In the genomic region with DNA sequence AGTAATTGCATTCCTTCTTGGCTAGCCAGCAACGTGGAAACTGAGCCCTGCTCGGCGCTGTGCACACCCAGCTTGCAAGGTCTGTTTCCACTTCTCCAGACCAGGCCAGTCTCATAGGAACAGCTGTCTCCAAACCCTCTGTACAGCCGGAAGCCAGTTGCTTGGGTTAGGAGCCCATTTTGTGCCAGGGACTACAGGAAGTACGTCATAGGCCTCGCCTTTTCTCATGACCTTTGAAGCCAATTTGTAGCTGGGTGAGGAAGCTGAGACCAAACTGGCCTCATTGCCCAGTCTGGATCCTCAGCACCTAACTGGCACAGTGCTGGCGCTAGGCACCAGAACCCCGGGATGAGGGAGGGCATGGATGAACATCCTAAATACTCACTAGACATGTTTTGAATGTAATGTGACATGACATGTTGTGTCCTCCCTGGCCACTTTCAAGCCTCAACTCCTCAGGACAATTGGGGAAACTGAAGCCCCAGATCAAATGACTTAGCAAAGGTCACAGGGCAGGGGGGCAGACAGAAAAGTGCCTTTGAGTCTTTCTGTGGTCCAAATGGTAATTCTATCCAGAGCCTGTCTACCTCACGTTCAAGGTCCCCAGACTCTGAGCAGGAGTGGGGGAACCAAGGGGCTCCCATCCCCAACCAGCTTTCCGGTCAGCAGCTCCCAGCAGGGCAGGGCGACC, we compare ENCODE assay signal across 8 mouse cellular contexts.
DNase-seq lines count a peak whose midpoint lies in the region; ATAC-seq lines count a peak whose summit lies in the region.

No protein-coding gene starts in this region.

- no peaks in the 10 kb centered on the region for H3K36me3 ChIP-seq in forebrain, embryonic 10.5 days (replicated peaks)
- no peaks in the 10 kb centered on the region for H3K36me3 ChIP-seq in stomach, embryonic 16.5 days (ENCODE audit: control insufficient read depth, insufficient read depth, low read length)

- 35% methylated on average over 11 of the region's 11 CpGs for WGBS in forebrain, embryonic 10.5 days
- WGBS in stomach, embryonic 16.5 days = 21% methylated on average over 11 of the region's 11 CpGs

- intact Hi-C loops in heart, postnatal 10 days (cut with DNase I) = loop anchor here (2.0 kb wide), 2 partner anchors 90 to 138 kb away; partner anchors contain the start of gene Bhlhe40

- peaks cover 26% of the 10 kb centered on the region for H3K4me1 ChIP-seq in forebrain, embryonic 10.5 days
- H3K4me1 ChIP-seq in stomach, embryonic 16.5 days (ENCODE audit: control insufficient read depth, insufficient read depth, low read length) = peaks cover 16% of the 10 kb centered on the region

- peak overlapping the region; percentile 55 for H3K4me3 ChIP-seq in forebrain, embryonic 10.5 days
- H3K4me3 ChIP-seq in stomach, embryonic 16.5 days (replicated peaks; ENCODE audit: low read length) = peak overlapping the region; percentile 43

- H3K4me2 ChIP-seq in stomach, embryonic 16.5 days (ENCODE audit: low read depth, low read length) = peak overlapping the region; percentile 65

- DNase-seq in 3T3-L1 (ENCODE audit: low read depth, low spot score) (peak; percentile 79), NIH3T3 (ENCODE audit: low read depth) (peak; percentile 78)
- peak; percentile 30 for DNase-seq in forebrain, embryonic 10.5 days (ENCODE audit: extremely low spot score, low spot score)
- peak; percentile 71 to 76 for DNase-seq in heart, postnatal 10 days
- DNase-seq in kidney, postnatal 36 days = peak; percentile 65 to 85
- no peak for DNase-seq in frontal cortex, adult 2 months (ENCODE audit: extremely low spot score in 1 of 2, low spot score in 1 of 2)

- no peaks in the 10 kb centered on the region for H3K9me3 ChIP-seq in forebrain, embryonic 10.5 days
- no peaks in the 10 kb centered on the region for H3K9me3 ChIP-seq in stomach, embryonic 16.5 days (replicated peaks; ENCODE audit: control insufficient read depth, low read length)

- ATAC-seq in megakaryocyte-erythroid progenitor cell, adult 5-6 weeks (replicated peaks; ENCODE audit: low FRiP score, low TSS enrichment, poor library complexity, severe bottlenecking) = 0 out of 2 replicates have a peak, but pooled peaks have one; percentile 1
- ATAC-seq in stomach, embryonic 16.5 days (ENCODE audit: insufficient read depth, low FRiP score) = 0 out of 2 replicates have a peak, but pooled peaks have one; percentile 5

- peak overlapping the region; percentile 83 for H3K27ac ChIP-seq in forebrain, embryonic 10.5 days
- H3K27ac ChIP-seq in stomach, embryonic 16.5 days (ENCODE audit: low read length) = peak overlapping the region; percentile 92

- H3K27me3 ChIP-seq in forebrain, embryonic 10.5 days (ENCODE audit: poor library complexity, severe bottlenecking) = peaks cover 10% of the 10 kb centered on the region; the same call in 1 of the 2 replicates
- no peaks in the 10 kb centered on the region for H3K27me3 ChIP-seq in stomach, embryonic 16.5 days (ENCODE audit: control insufficient read depth, insufficient read depth, low read length)

- peak overlapping the region; percentile 72 for H3K9ac ChIP-seq in stomach, embryonic 16.5 days (ENCODE audit: low read length)

Comparison
In these comparisons a context has a peak if more than half of its experiments do, and no peak if none do; other contexts are left out.
1. DNase-seq: peak in 3T3-L1 (single experiment), NIH3T3 (single experiment), forebrain, embryonic 10.5 days (single experiment), heart, postnatal 10 days (2 of 2) and kidney, postnatal 36 days (2 of 2); none in frontal cortex, adult 2 months (0 of 2).